Comparison of ENCODE assay signal across 34 mouse cellular contexts in the genomic region with DNA sequence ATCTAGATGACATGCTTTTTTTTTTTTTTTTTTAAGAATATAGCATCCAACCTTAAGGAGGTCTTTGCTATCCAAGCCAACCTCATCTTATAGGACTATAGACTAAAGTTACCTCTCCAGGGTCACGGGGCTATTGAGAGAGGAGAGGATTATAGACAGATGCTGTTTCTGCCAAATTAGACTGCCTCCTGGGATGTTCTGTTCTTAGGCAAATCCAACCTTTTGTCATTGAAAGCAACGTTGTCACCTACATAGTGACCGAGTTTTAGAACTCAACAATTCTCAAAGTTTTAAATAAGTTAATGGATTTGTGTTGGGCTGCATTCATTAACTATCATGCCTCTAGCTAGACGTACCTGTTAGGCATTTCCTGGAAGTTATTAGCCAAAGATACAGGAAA. TPM values are rescaled to one million over a fixed set of nuclear protein-coding genes. Genes with fewer than 3 reads are reported as not detected.
"Had no signal": no experiment of that assay in that cellular context is flagged by ENCODE, and none has a peak within 500 bp of the region (broad histone marks: within the 10 kb centered on the region; RNA-seq: fewer than 3 reads in every experiment).

No protein-coding gene starts in this region.

- H3K4me3 ChIP-seq: embryonic facial prominence, embryonic 10.5 days; embryonic facial prominence, embryonic 12.5 days; embryonic facial prominence, embryonic 13.5 days; embryonic facial prominence, embryonic 15.5 days; erythroblast, embryonic 14.5 days; forebrain, embryonic 10.5 days; forebrain, embryonic 12.5 days; forebrain, embryonic 13.5 days; forebrain, embryonic 15.5 days; gastrocnemius, adult 2 months; heart, adult 2 months; heart, embryonic 10.5 days had no signal

- H3K9ac ChIP-seq: embryonic facial prominence, embryonic 12.5 days; embryonic facial prominence, embryonic 13.5 days; embryonic facial prominence, embryonic 15.5 days; forebrain, embryonic 12.5 days; forebrain, embryonic 13.5 days; forebrain, embryonic 15.5 days; forebrain, postnatal 0 days had no signal

- H3K9me3 ChIP-seq: embryonic facial prominence, embryonic 10.5 days; embryonic facial prominence, embryonic 12.5 days; embryonic facial prominence, embryonic 13.5 days; embryonic facial prominence, embryonic 15.5 days; forebrain, embryonic 10.5 days; forebrain, embryonic 12.5 days; forebrain, embryonic 13.5 days; forebrain, embryonic 15.5 days; heart, embryonic 10.5 days had no signal

- H3K27ac ChIP-seq: embryonic facial prominence, embryonic 10.5 days; embryonic facial prominence, embryonic 12.5 days; embryonic facial prominence, embryonic 13.5 days; embryonic facial prominence, embryonic 15.5 days; forebrain, embryonic 10.5 days; forebrain, embryonic 12.5 days; forebrain, embryonic 13.5 days; forebrain, embryonic 15.5 days; gastrocnemius, adult 2 months; heart, adult 2 months; heart, embryonic 10.5 days had no signal

- H3K4me2 ChIP-seq: embryonic facial prominence, embryonic 12.5 days; embryonic facial prominence, embryonic 13.5 days; embryonic facial prominence, embryonic 15.5 days; forebrain, embryonic 12.5 days; forebrain, embryonic 13.5 days; forebrain, embryonic 15.5 days had no signal

- H3K4me1 ChIP-seq: embryonic facial prominence, embryonic 10.5 days; embryonic facial prominence, embryonic 12.5 days; embryonic facial prominence, embryonic 13.5 days; embryonic facial prominence, embryonic 15.5 days; forebrain, embryonic 10.5 days; forebrain, embryonic 12.5 days; forebrain, embryonic 13.5 days; forebrain, embryonic 15.5 days; heart, embryonic 10.5 days had no signal

- ATAC-seq: forebrain, embryonic 13.5 days; forebrain, embryonic 14.5 days; forebrain, embryonic 15.5 days; forebrain, embryonic 16.5 days; forebrain, postnatal 0 days had no signal

- DNase-seq: cerebellum, adult 9-11 months; cerebellum, postnatal 10 days; cerebellum, postnatal 14 days; cerebellum, postnatal 25 days; cerebellum, postnatal 36 days; embryo, embryonic 11 days; forebrain, postnatal 0 days; gastrocnemius, adult 2 months; gastrocnemius, postnatal 10 days; gastrocnemius, postnatal 14 days; gastrocnemius, postnatal 25 days; gastrocnemius, postnatal 36 days; heart, adult 11 months; heart, adult 18-20 months; heart, adult 2 months had no signal

- H3K27me3 ChIP-seq: embryonic facial prominence, embryonic 12.5 days; embryonic facial prominence, embryonic 13.5 days; forebrain, embryonic 12.5 days; forebrain, embryonic 15.5 days had no signal

- H3K36me3 ChIP-seq: embryonic facial prominence, embryonic 10.5 days; embryonic facial prominence, embryonic 12.5 days; embryonic facial prominence, embryonic 13.5 days; embryonic facial prominence, embryonic 15.5 days; forebrain, embryonic 10.5 days; forebrain, embryonic 12.5 days; forebrain, embryonic 15.5 days; heart, embryonic 10.5 days had no signal

RNA-seq across cellular contexts. Expression of gene Accsl, which starts 5.7 kb away (rescaled TPM):
- total RNA-seq: common myeloid progenitor, adult 5-6 weeks; gastrocnemius, adult 18-20 months; gastrocnemius, adult 2 months; gastrocnemius, adult 8-10 months; gastrocnemius, postnatal 10 days; gastrocnemius, postnatal 14 days; gastrocnemius, postnatal 25 days; gastrocnemius, postnatal 36 days; gastrocnemius, postnatal 4 days; granulocyte monocyte progenitor cell, adult 5-6 weeks; heart, adult 18-20 months; heart, adult 2 months; heart, adult 8-10 months had no signal
- polyA plus RNA-seq: embryonic facial prominence, embryonic 11.5 days; embryonic facial prominence, embryonic 12.5 days; embryonic facial prominence, embryonic 13.5 days; erythroblast, embryonic 14.5 days; forebrain, embryonic 10.5 days; heart, embryonic 10.5 days had no signal

RNA-seq across cellular contexts. Expression of gene Accs, which starts 13.5 kb away (rescaled TPM):
- polyA plus RNA-seq: erythroblast, embryonic 14.5 days had no signal
